Mouse (Mus musculus) olfactory bulb, adult 2 months (tissue): ENCODE measurements around the gene Ninj2. TPM values are rescaled to one million over a fixed set of nuclear protein-coding genes. Genes with fewer than 3 reads are reported as not detected.
A peak's percentile ranks its signal among the peaks of the same experiment; 100 is the strongest.

Experiments used
- H3K27ac ChIP-seq: fragments of 200-500 bp; 2 replicates; pipeline ENCODE4 v1.5.1; 2012; ENCODE audit warnings: low read depth, low read length; ENCODE audit not compliant: insufficient read depth
- H3K4me1 ChIP-seq: fragments of 200-500 bp; 2 replicates; pipeline ENCODE4 v1.6.1; 2012; ENCODE audit warnings: low read length; ENCODE audit not compliant: control insufficient read depth, insufficient read depth
- H3K4me3 ChIP-seq: fragments of 200-500 bp; 2 replicates; pipeline ENCODE4 v1.5.1; 2012; ENCODE audit warnings: mild to moderate bottlenecking, low read depth, low read length, moderate library complexity; ENCODE audit not compliant: insufficient read depth
- CTCF ChIP-seq: fragments of 200-500 bp; IDR thresholded peaks from 2 replicates; pipeline ENCODE4 v1.5.1; 2012; ENCODE audit warnings: low read depth, mild to moderate bottlenecking, low read length, moderate library complexity; ENCODE audit not compliant: insufficient read depth
- POLR2A ChIP-seq: fragments of 200-500 bp; IDR thresholded peaks from 2 replicates; pipeline ENCODE4 v1.6.1; 2012; ENCODE audit warnings: mild to moderate bottlenecking, low read depth, low read length, moderate library complexity; ENCODE audit not compliant: insufficient read depth
- WGBS: fragments of 180-500 bp; shearing (Covaris S2); methylation state at CpG from one replicate; pipeline ENCODE4 v1.1.7; 2018; 5-methylcytosine and 5-hydroxymethylcytosine counted together
- polyA plus RNA-seq: library from polyadenylated mRNA; stranded (reverse); fragments of >200 nt; gene quantifications from 2 replicates; pipeline ENCODE4 v1.2.4, GENCODE M21; 2012; ENCODE audit warnings: low replicate concordance; ENCODE audit not compliant: missing spikeins, insufficient read depth, insufficient read length

Gene Ninj2
- polyA plus RNA-seq, 1 experiment, result not detected

GRCm38 (mm10) chr6:120149458-120150120, 56.4 kb downstream of the Ninj2 start:
- WGBS, result 86% methylated on average over 12 of the region's 12 CpGs
- no peak for TF ChIP-seq CTCF
- TF ChIP-seq POLR2A, result no peak
- H3K4me1 ChIP-seq, result peaks cover 16% of the 10 kb centered on the region
- H3K4me3 ChIP-seq, result no peak overlapping the region
- no peak overlapping the region for H3K27ac ChIP-seq

GRCm38 (mm10) chr6:120150206-120150605, 57.1 kb downstream of the Ninj2 start:
- Histone ChIP-seq H3K27ac (no peak overlapping the region), H3K4me3 (no peak overlapping the region), H3K4me1 (peaks cover 19% of the 10 kb centered on the region)
- no peak for TF ChIP-seq CTCF
- no peak for TF ChIP-seq POLR2A
- WGBS, result 94% methylated on average over 3 of the region's 3 CpGs

GRCm38 (mm10) chr6:120151616-120152053, 58.5 kb downstream of the Ninj2 start:
- no peak overlapping the region for H3K4me3 ChIP-seq
- no peak overlapping the region for H3K27ac ChIP-seq
- TF ChIP-seq CTCF, result no peak
- no peak for TF ChIP-seq POLR2A
- 62% methylated on average over 3 of the region's 3 CpGs for WGBS
- H3K4me1 ChIP-seq, result peaks cover 22% of the 10 kb centered on the region

- Histone ChIP-seq H3K27ac (no peak overlapping the region), H3K4me1 (peaks cover 24% of the 10 kb centered on the region), H3K4me3 (no peak overlapping the region)
- TF ChIP-seq POLR2A (no peak), CTCF (no peak)
- 83% methylated on average over 25 of the region's 26 CpGs for WGBS
These were observed 59.9 kb downstream of the Ninj2 start for GRCm38 (mm10) chr6:120152739-120153696.

- no peak for TF ChIP-seq CTCF
- no peak for TF ChIP-seq POLR2A
- 73% methylated on average over 5 of the region's 5 CpGs for whole genome bisulfite sequencing
- peak overlapping the region; percentile 53; the same call in 1 of the 2 replicates for H3K27ac ChIP-seq
- H3K4me1 ChIP-seq, result peaks cover 25% of the 10 kb centered on the region
- no peak overlapping the region for H3K4me3 ChIP-seq
These were observed 61.6 kb downstream of the Ninj2 start for GRCm38 (mm10) chr6:120154526-120155309.

- no peak overlapping the region for H3K27ac ChIP-seq
- H3K4me1 ChIP-seq, result peaks cover 24% of the 10 kb centered on the region
- H3K4me3 ChIP-seq, result no peak overlapping the region
- 59% methylated on average over 4 of the region's 4 CpGs for WGBS
- no peak for TF ChIP-seq POLR2A
- TF ChIP-seq CTCF, result no peak
These were observed 62.4 kb downstream of the Ninj2 start for GRCm38 (mm10) chr6:120155510-120155909.

GRCm38 (mm10) chr6:120157479-120157878, 64.3 kb downstream of the Ninj2 start:
- 37% methylated on average over 6 of the region's 6 CpGs for WGBS
- H3K4me1 ChIP-seq, result peaks cover 24% of the 10 kb centered on the region
- TF ChIP-seq CTCF (no peak), POLR2A (no peak)
- H3K4me3 ChIP-seq, result no peak overlapping the region
- H3K27ac ChIP-seq, result no peak overlapping the region

- TF ChIP-seq CTCF, result no peak
- TF ChIP-seq POLR2A, result no peak
- Histone ChIP-seq H3K4me1 (peaks cover 20% of the 10 kb centered on the region), H3K4me3 (no peak overlapping the region), H3K27ac (peak overlapping the region; percentile 25; the same call in 1 of the 2 replicates)
- 34% methylated on average over 9 of the region's 9 CpGs for WGBS
These were observed 66.2 kb downstream of the Ninj2 start for GRCm38 (mm10) chr6:120159133-120159901.

GRCm38 (mm10) chr6:120162928-120163327, 69.8 kb downstream of the Ninj2 start:
- H3K27ac ChIP-seq, result no peak overlapping the region
- 89% methylated on average over 6 of the region's 6 CpGs for WGBS
- no peak for TF ChIP-seq POLR2A
- no peak for TF ChIP-seq CTCF
- no peak overlapping the region for H3K4me3 ChIP-seq
- H3K4me1 ChIP-seq, result peaks cover 8% of the 10 kb centered on the region
